Mouse (Mus musculus): ENCODE measurements around the gene Zfp384. TPM values are rescaled to one million over a fixed set of nuclear protein-coding genes. Genes with fewer than 3 reads are reported as not detected.

Zfp384 gene
- polyA plus RNA-seq, 1 experiment from 2014 or later = 17.8 TPM

DNA sequence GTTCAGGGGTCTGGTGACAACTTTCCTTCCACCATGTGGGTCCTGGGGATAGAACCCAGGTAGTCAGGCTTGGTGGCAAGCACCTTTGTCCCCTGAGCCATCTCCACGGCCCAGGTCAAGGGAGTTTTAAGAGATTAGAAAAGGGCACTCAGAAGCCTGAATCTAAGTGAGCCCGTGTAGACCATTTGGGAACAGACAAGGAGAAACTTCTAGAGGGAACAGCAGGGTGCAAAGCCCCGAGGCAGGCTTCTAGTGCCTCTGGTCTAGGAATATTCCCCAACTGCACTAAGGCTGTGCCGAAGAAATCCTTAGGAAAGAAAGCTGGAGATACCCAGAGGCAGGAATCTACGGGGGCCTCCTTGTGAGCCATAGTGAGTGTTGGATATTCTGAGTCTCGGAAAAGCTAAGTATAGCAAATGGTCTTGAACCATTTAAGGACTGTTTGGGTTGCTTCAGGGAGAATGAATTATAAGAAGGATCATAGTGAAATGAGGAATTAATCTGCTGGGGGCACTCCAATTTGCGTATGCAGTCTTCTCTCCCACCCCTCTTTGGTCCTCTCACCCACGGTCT is 13.0 kb upstream of the Zfp384 start:
- Histone ChIP-seq H3K9me3 (replicated peaks) (no peaks in the 10 kb centered on the region), H3K27me3 (peaks cover 90% of the 10 kb centered on the region), H3K27ac (no peak overlapping the region), H3K36me3 (no peaks in the 10 kb centered on the region), H3K9ac (no peak overlapping the region), H3K4me3 (replicated peaks) (0 out of 2 replicates have a peak overlapping the region, but pooled peaks have one; percentile 57), H3K4me2 (peak overlapping the region; percentile 100), H3K4me1 (peaks cover 34% of the 10 kb centered on the region)
- WGBS = 48% methylated on average over 8 of the region's 8 CpGs
- no peak for ATAC-seq (replicated peaks; ENCODE audit: low FRiP score)

- Histone ChIP-seq H3K27ac (no peak within 1 kb of the TSS), H3K9ac (peak within 1 kb of the TSS; percentile 41), H3K4me2 (peak within 1 kb of the TSS; percentile 100), H3K9me3 (replicated peaks) (no peaks in the 10 kb centered on the region), H3K27me3 (peaks cover 95% of the 10 kb centered on the region), H3K4me3 (replicated peaks) (peak within 1 kb of the TSS; percentile 57), H3K4me1 (peaks cover 34% of the 10 kb centered on the region), H3K36me3 (no peaks in the 10 kb centered on the region)
- ATAC-seq (replicated peaks; ENCODE audit: low FRiP score) = peak; percentile 72
- under 1% methylated on average over 75 of the region's 78 CpGs for WGBS
Observed at GRCm38 (mm10) chr6:124996551-124997501, 12.1 kb upstream of the Zfp384 start, which contains the start of gene Pianp. Gene Pianp, plus strand, starts transcription at chr6:124996694.

- 0 out of 2 replicates have a peak overlapping the region, but pooled peaks have one; percentile 41 for H3K9ac ChIP-seq
- H3K27me3 ChIP-seq = peaks cover 97% of the 10 kb centered on the region
- peaks cover 32% of the 10 kb centered on the region for H3K4me1 ChIP-seq
- no peak overlapping the region for H3K27ac ChIP-seq
- 4% methylated on average over 8 of the region's 8 CpGs for WGBS
- no peaks in the 10 kb centered on the region for H3K36me3 ChIP-seq
- no peaks in the 10 kb centered on the region for H3K9me3 ChIP-seq (replicated peaks)
- peak overlapping the region; percentile 57 for H3K4me3 ChIP-seq (replicated peaks)
- peak overlapping the region; percentile 100 for H3K4me2 ChIP-seq
- ATAC-seq (replicated peaks; ENCODE audit: low FRiP score) = no peak
Observed at GRCm38 (mm10) chr6:124998066-124998465, 10.9 kb upstream of the Zfp384 start.

GRCm38 (mm10) chr6:124999091-124999490 is 9.9 kb upstream of the Zfp384 start:
- H3K9me3 ChIP-seq (replicated peaks) = no peaks in the 10 kb centered on the region
- peaks cover 90% of the 10 kb centered on the region for H3K27me3 ChIP-seq
- H3K4me2 ChIP-seq = no peak overlapping the region
- no peak overlapping the region for H3K27ac ChIP-seq
- peaks cover 30% of the 10 kb centered on the region for H3K4me1 ChIP-seq
- H3K36me3 ChIP-seq = no peaks in the 10 kb centered on the region
- no peak overlapping the region for H3K4me3 ChIP-seq (replicated peaks)
- WGBS = 31% methylated on average over 14 of the region's 14 CpGs
- no peak overlapping the region for H3K9ac ChIP-seq
- no peak for ATAC-seq (replicated peaks; ENCODE audit: low FRiP score)

DNA sequence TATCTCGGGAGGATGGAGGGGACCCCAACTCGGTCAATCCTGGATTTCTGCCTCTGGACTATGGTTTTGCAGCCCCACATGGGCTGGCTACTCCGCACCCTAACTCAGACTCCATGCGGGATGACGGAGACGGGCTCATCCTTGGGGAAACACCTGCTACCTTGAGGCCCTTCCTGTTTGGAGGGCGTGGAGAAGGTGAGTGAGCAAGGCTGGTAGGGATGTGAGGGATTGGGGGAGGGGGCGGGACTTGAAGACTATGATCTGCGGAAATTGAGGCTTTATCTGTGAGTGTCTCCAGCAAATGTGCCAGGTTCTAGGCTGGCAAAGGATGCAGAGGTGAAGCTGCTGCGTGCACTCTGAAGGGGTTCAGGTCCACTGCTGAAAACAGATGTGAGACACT is 9.4 kb upstream of the Zfp384 start:
- no peak overlapping the region for H3K27ac ChIP-seq
- H3K4me3 ChIP-seq (replicated peaks) = no peak overlapping the region
- H3K9me3 ChIP-seq (replicated peaks) = no peaks in the 10 kb centered on the region
- WGBS = 33% methylated on average over 10 of the region's 10 CpGs
- H3K4me1 ChIP-seq = peaks cover 30% of the 10 kb centered on the region
- peaks cover 86% of the 10 kb centered on the region for H3K27me3 ChIP-seq
- H3K36me3 ChIP-seq = no peaks in the 10 kb centered on the region
- no peak overlapping the region for H3K4me2 ChIP-seq
- no peak overlapping the region for H3K9ac ChIP-seq
- ATAC-seq (replicated peaks; ENCODE audit: low FRiP score) = no peak

DNA sequence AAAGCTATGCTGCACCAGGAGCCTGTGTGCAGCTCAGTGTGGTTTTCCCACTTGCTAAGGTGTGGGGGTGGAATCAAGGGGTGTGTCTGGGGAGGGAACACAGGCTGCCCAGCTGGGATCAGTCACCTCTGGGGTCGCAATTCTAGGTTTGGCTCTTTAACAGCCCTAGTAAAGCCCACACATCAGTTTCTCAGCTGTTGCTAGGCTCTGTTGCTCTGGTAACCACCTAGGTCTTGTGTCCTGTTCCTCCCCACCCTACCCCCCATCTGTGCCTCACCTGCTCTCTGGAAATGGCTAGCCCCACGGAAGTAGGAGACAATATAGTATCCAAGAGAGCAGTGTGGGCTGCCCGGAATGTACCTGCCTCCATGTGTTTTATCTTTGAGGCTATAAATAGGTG is 5.2 kb upstream of the Zfp384 start:
- H3K9me3 ChIP-seq (replicated peaks) = no peaks in the 10 kb centered on the region
- H3K36me3 ChIP-seq = no peaks in the 10 kb centered on the region
- H3K4me2 ChIP-seq = no peak overlapping the region
- WGBS = 25% methylated on average over 3 of the region's 3 CpGs
- no peak for ATAC-seq (replicated peaks; ENCODE audit: low FRiP score)
- H3K27ac ChIP-seq = no peak overlapping the region
- peaks cover 46% of the 10 kb centered on the region for H3K27me3 ChIP-seq
- H3K4me3 ChIP-seq (replicated peaks) = no peak overlapping the region
- H3K4me1 ChIP-seq = peaks cover 14% of the 10 kb centered on the region
- no peak overlapping the region for H3K9ac ChIP-seq

DNA sequence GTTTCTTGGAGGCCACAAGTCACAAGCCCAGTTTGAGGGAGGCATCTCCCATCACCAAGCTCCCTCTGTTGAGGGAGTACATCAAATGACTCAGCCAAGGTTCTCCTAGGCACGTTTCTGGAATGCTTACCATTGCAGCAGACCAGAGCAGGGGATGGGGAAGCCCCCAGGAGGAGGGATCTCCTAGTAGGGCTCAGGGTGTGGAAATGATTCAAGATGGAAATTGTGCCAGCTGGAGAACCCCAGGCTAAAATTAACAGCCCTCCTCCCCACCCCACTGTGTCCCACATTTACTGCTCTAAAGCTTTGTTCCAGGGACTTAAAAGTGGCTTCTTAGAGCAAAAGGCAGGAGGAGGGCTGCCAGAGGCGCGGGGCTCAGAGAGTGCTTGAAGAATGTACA is 3.9 kb upstream of the Zfp384 start:
- Histone ChIP-seq H3K36me3 (no peaks in the 10 kb centered on the region), H3K4me1 (peaks cover 17% of the 10 kb centered on the region), H3K27me3 (peaks cover 32% of the 10 kb centered on the region), H3K27ac (0 out of 2 replicates have a peak overlapping the region, but pooled peaks have one; percentile 3), H3K4me2 (no peak overlapping the region), H3K9me3 (replicated peaks) (no peaks in the 10 kb centered on the region), H3K9ac (no peak overlapping the region), H3K4me3 (replicated peaks) (no peak overlapping the region)
- WGBS = 33% methylated on average over 3 of the region's 3 CpGs
- no peak for ATAC-seq (replicated peaks; ENCODE audit: low FRiP score)

- no peak for ATAC-seq (replicated peaks; ENCODE audit: low FRiP score)
- Histone ChIP-seq H3K4me1 (peaks cover 32% of the 10 kb centered on the region), H3K27ac (peak overlapping the region; percentile 99), H3K4me3 (replicated peaks) (peak overlapping the region; percentile 85), H3K9me3 (replicated peaks) (no peaks in the 10 kb centered on the region), H3K4me2 (peak overlapping the region; percentile 81), H3K9ac (peak overlapping the region; percentile 92), H3K36me3 (peaks cover 22% of the 10 kb centered on the region), H3K27me3 (0 out of 2 replicates have a peak, but pooled peaks cover 3% of the 10 kb centered on the region)
- 43% methylated on average over 13 of the region's 13 CpGs for WGBS
Observed at GRCm38 (mm10) chr6:125008060-125008459, 885 bp upstream of the Zfp384 start.

GRCm38 (mm10) chr6:125008586-125009128 is 288 bp upstream of the Zfp384 start:
- WGBS = under 1% methylated on average over 30 of the region's 34 CpGs

DNA sequence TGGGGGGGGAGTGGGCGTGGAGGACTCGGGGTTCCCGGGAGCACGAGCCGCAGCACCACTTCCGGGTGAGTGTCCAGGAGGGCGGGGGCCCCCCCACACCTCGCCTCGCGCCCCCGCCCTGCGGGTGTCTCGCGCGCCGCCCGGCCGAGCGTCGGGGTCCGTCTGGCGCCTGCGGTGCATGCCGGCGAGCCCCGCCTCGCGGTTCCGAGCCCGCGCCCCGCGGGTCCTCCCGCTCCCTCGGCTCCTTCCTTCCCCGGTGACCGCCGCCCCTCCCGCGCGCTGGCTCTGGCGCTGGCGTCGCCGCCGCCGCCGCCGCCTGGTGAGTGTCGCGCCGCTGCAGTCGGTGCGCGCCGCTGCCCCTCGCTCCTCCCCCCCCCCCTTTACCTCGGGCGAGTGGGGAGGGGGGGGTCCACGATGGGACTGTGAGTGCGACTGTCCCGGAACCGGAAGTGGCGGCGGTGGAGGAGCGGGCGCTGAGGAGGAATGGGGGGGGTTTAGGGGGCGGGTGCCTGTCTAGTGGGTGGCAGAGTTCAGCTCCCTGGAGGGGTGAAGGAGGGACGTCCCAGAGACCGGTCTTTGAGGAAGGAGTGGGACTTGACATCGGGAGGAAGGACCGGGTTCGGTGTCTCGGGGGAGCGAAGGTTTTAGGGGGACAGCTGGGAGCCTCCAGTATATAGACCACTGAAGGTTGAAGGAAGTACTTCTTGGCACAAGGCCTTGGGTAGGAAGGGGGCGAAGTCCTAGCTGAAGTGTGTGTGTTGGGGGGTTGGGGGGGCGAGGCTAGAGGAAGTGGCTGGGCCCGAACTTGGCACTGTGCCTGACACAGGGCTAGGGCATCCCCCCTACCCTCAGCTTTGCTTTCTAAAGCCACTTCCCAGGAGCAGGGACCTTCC is 482 bp downstream of the Zfp384 start:
- ATAC-seq (replicated peaks; ENCODE audit: low FRiP score) = peak; percentile 88
- WGBS = under 1% methylated on average over 68 of the region's 78 CpGs

More at GRCm38 (mm10) chr6:125008586-125009128, 288 bp upstream of the Zfp384 start:
- peak; percentile 98 for ATAC-seq (replicated peaks; ENCODE audit: low FRiP score)
- H3K4me1 ChIP-seq = peaks cover 30% of the 10 kb centered on the region
- H3K27ac ChIP-seq = peak overlapping the region; percentile 99
- H3K27me3 ChIP-seq = no peaks in the 10 kb centered on the region
- peak overlapping the region; percentile 92 for H3K9ac ChIP-seq
- H3K4me3 ChIP-seq (replicated peaks) = peak overlapping the region; percentile 85
- peak overlapping the region; percentile 81 for H3K4me2 ChIP-seq
- H3K9me3 ChIP-seq (replicated peaks) = no peaks in the 10 kb centered on the region
- H3K36me3 ChIP-seq = peaks cover 27% of the 10 kb centered on the region

GRCm38 (mm10) chr6:125017682-125018081 is 8.7 kb downstream of the Zfp384 start:
- Histone ChIP-seq H3K9ac (no peak overlapping the region), H3K9me3 (replicated peaks) (no peaks in the 10 kb centered on the region), H3K27me3 (no peaks in the 10 kb centered on the region), H3K4me2 (no peak overlapping the region), H3K4me3 (replicated peaks) (no peak overlapping the region), H3K4me1 (0 out of 2 replicates have a peak, but pooled peaks cover under 1% of the 10 kb centered on the region), H3K27ac (no peak overlapping the region), H3K36me3 (peaks cover 88% of the 10 kb centered on the region)
- no peak for ATAC-seq (replicated peaks; ENCODE audit: low FRiP score)
- WGBS = 95% methylated on average over 3 of the region's 3 CpGs

More for the DNA sequence above, 482 bp downstream of the Zfp384 start:
- Histone ChIP-seq H3K4me2 (peak overlapping the region; percentile 81), H3K36me3 (peaks cover 34% of the 10 kb centered on the region), H3K4me1 (peaks cover 30% of the 10 kb centered on the region), H3K27ac (peak overlapping the region; percentile 99), H3K4me3 (replicated peaks) (peak overlapping the region; percentile 85), H3K27me3 (no peaks in the 10 kb centered on the region), H3K9me3 (replicated peaks) (no peaks in the 10 kb centered on the region), H3K9ac (peak overlapping the region; percentile 92)

Data from kidney, embryonic 15.5 days (tissue).